Mouse (Mus musculus) midbrain, embryonic 14.5 days (tissue): Measurements from ENCODE around the gene Gm4707. TPM values are rescaled to one million over a fixed set of nuclear protein-coding genes. Genes with fewer than 3 reads are reported as not detected.

Experiments
- ATAC-seq: fragments of 200-750 bp; cut with Nextera tagmentation; 2 replicates; pipeline ENCODE4 v1.8.0; 2017; ENCODE audit warnings: moderate number of reproducible peaks, moderate library complexity; ENCODE audit not compliant: low FRiP score, low TSS enrichment
- DNase-seq: peaks from one replicate; pipeline ENCODE4 v3.0.0-alpha.2; 2015
- H3K27ac ChIP-seq: fragments of 300-500 bp; sonication (generic); replicated peaks from 2 replicates; pipeline ENCODE4 v1.5.1; 2014; ENCODE audit warnings: mild to moderate bottlenecking, low read depth, low read length, moderate library complexity
- H3K27me3 ChIP-seq: fragments of 300-500 bp; sonication (generic); 2 replicates; pipeline ENCODE4 v1.6.1; 2014; ENCODE audit warnings: low read length, control low read depth, mixed read lengths; ENCODE audit not compliant: control insufficient read depth, insufficient read depth
- H3K36me3 ChIP-seq: fragments of 300-500 bp; sonication (generic); 2 replicates; pipeline ENCODE4 v1.6.1; 2014; ENCODE audit warnings: low read length, control low read depth; ENCODE audit not compliant: control insufficient read depth, insufficient read depth
- H3K4me1 ChIP-seq: fragments of 300-500 bp; sonication (generic); 2 replicates; pipeline ENCODE4 v1.6.1; 2014; ENCODE audit warnings: mild to moderate bottlenecking, antibody characterized with exemption, low read length, control low read depth; ENCODE audit not compliant: control insufficient read depth, insufficient read depth
- H3K4me2 ChIP-seq: fragments of 300-500 bp; sonication (generic); 2 replicates; pipeline ENCODE4 v1.6.1; 2014; ENCODE audit warnings: mild to moderate bottlenecking, low read length, moderate library complexity
- H3K4me3 ChIP-seq: fragments of 300-500 bp; sonication (generic); replicated peaks from 2 replicates; pipeline ENCODE4 v1.5.1; 2014; ENCODE audit warnings: low read depth, low read length
- H3K9ac ChIP-seq: fragments of 300-500 bp; sonication (generic); replicated peaks from 2 replicates; pipeline ENCODE4 v1.6.1; 2014; ENCODE audit warnings: mild to moderate bottlenecking, low read length, moderate library complexity
- H3K9me3 ChIP-seq: fragments of 300-500 bp; sonication (generic); 2 replicates; pipeline ENCODE4 v1.6.1; 2016; ENCODE audit warnings: low read length, control low read depth, mixed read lengths; ENCODE audit not compliant: control insufficient read depth
- WGBS: fragments of 180-500 bp; shearing (Covaris S2); extraction: QIAGEN DNeasy Blood & Tissue Kit; methylation state at CpG from one replicate; pipeline ENCODE4 v1.1.7; 2014; 5-methylcytosine and 5-hydroxymethylcytosine counted together
- polyA plus RNA-seq: library from polyadenylated mRNA; unstranded; fragments of >200 nt; fragmentation: Nextera tagmentation; extraction: Ambion mirVana; gene quantifications from 2 replicates; pipeline ENCODE4 v1.2.1, GENCODE M21; 2014

Gene Gm4707
- polyA plus RNA-seq: 1.3 and 2.9 TPM in 2 replicates

DNA sequence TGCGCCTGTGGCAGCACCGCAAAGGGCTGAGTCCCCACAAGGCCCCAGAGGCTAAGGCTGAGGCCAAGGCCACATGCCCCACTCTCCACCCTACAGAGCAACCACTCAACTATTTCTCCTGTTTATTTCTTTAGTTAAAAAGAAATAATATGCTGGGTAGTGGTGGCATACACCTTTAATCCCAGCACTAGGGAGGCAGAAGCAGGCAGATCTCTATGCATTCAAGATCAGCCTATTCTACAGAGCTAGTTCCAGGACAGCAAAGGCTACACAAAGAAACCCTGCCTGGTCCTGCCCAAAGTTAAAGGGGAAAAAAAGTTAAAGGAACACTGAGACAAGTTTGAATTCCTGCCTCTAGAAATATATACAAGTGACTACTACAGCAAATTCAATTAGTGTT lies at the start of gene Gm4707:
Gene Gm4707 (minus strand): TSS at position 101 of the 400 bp plus-strand sequence.
- Histone ChIP-seq H3K9ac (no peak within 1 kb of the TSS), H3K4me2 (no peak within 1 kb of the TSS), H3K9me3 (no peaks in the 10 kb centered on the region), H3K4me3 (no peak within 1 kb of the TSS), H3K36me3 (peaks cover 27% of the 10 kb centered on the region), H3K4me1 (no peaks in the 10 kb centered on the region), H3K27ac (no peak within 1 kb of the TSS), H3K27me3 (no peaks in the 10 kb centered on the region)
- ATAC-seq (no peak), DNase-seq (no peak)
- WGBS: 94% methylated on average over 2 of the region's 2 CpGs

DNA sequence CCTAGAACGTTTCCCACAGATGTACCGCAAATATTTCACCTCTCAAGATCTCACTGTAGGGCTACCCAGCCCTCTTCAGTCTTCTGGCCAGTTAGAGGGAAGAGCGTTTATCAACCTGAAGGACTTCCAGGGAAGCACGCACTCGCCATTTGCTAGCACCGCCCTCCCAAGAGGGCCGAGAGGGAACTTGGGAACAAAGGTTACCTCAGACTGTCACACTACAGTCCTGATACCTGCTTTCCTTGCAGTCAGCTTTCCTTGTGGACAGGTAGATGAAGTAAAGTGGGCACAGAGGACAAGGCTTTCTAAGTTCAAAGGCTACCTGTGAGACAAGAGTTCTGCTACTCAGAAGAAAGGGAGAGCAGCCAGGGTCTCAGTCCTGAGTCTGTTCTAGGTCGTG lies 47.1 kb upstream of the Gm4707 start:
- Histone ChIP-seq H3K4me1 (no peaks in the 10 kb centered on the region), H3K4me3 (no peak overlapping the region), H3K4me2 (no peak overlapping the region), H3K27me3 (no peaks in the 10 kb centered on the region), H3K9ac (no peak overlapping the region), H3K27ac (no peak overlapping the region), H3K9me3 (no peaks in the 10 kb centered on the region), H3K36me3 (peaks cover 21% of the 10 kb centered on the region)
- DNase-seq (no peak), ATAC-seq (no peak)
- WGBS: 91% methylated on average over 8 of the region's 8 CpGs

- Histone ChIP-seq H3K4me3 (no peak overlapping the region), H3K4me2 (no peak overlapping the region), H3K27me3 (no peaks in the 10 kb centered on the region), H3K27ac (no peak overlapping the region), H3K9me3 (no peaks in the 10 kb centered on the region), H3K9ac (no peak overlapping the region), H3K36me3 (peaks cover 8% of the 10 kb centered on the region; the same call in 1 of the 2 replicates), H3K4me1 (no peaks in the 10 kb centered on the region)
- no peak for DNase-seq
- no peak for ATAC-seq
- WGBS: 93% methylated on average over 4 of the region's 4 CpGs
Measured at GRCm38 (mm10) chr17:71495784-71496183, 36.1 kb upstream of the Gm4707 start.

- Histone ChIP-seq H3K9me3 (no peaks in the 10 kb centered on the region), H3K27me3 (no peaks in the 10 kb centered on the region), H3K4me3 (no peak overlapping the region), H3K9ac (no peak overlapping the region), H3K4me2 (no peak overlapping the region), H3K4me1 (no peaks in the 10 kb centered on the region), H3K27ac (no peak overlapping the region), H3K36me3 (no peaks in the 10 kb centered on the region)
- DNase-seq (no peak), ATAC-seq (no peak)
- WGBS: 83% methylated on average over 4 of the region's 4 CpGs
Measured at GRCm38 (mm10) chr17:71491332-71491686, 31.6 kb upstream of the Gm4707 start.

GRCm38 (mm10) chr17:71490666-71491331 lies 31.1 kb upstream of the Gm4707 start:
- no peaks in the 10 kb centered on the region for H3K36me3 ChIP-seq
- whole genome bisulfite sequencing: 90% methylated on average over 9 of the region's 9 CpGs
- H3K4me3 ChIP-seq: no peak overlapping the region
- no peaks in the 10 kb centered on the region for H3K27me3 ChIP-seq
- no peaks in the 10 kb centered on the region for H3K4me1 ChIP-seq
- DNase-seq: no peak
- H3K27ac ChIP-seq: no peak overlapping the region
- H3K9ac ChIP-seq: no peak overlapping the region
- no peak overlapping the region for H3K4me2 ChIP-seq
- no peaks in the 10 kb centered on the region for H3K9me3 ChIP-seq
- no peak for ATAC-seq

GRCm38 (mm10) chr17:71489703-71490461 lies 30.2 kb upstream of the Gm4707 start:
- Histone ChIP-seq H3K4me2 (no peak overlapping the region), H3K9ac (no peak overlapping the region), H3K27ac (no peak overlapping the region), H3K4me3 (no peak overlapping the region), H3K27me3 (no peaks in the 10 kb centered on the region), H3K9me3 (no peaks in the 10 kb centered on the region), H3K4me1 (no peaks in the 10 kb centered on the region), H3K36me3 (no peaks in the 10 kb centered on the region)
- DNase-seq: no peak
- 83% methylated on average over 9 of the region's 9 CpGs for WGBS
- no peak for ATAC-seq

- WGBS: 64% methylated on average over 8 of the region's 8 CpGs
- H3K4me2 ChIP-seq: no peak overlapping the region
- ATAC-seq (no peak), DNase-seq (no peak)
- no peaks in the 10 kb centered on the region for H3K27me3 ChIP-seq
- H3K36me3 ChIP-seq: no peaks in the 10 kb centered on the region
- no peak overlapping the region for H3K4me3 ChIP-seq
- no peaks in the 10 kb centered on the region for H3K9me3 ChIP-seq
- H3K27ac ChIP-seq: no peak overlapping the region
- no peak overlapping the region for H3K9ac ChIP-seq
- no peaks in the 10 kb centered on the region for H3K4me1 ChIP-seq
Measured at GRCm38 (mm10) chr17:71486231-71486851, 26.6 kb upstream of the Gm4707 start.

- Histone ChIP-seq H3K4me1 (no peaks in the 10 kb centered on the region), H3K27me3 (no peaks in the 10 kb centered on the region), H3K4me3 (no peak overlapping the region), H3K36me3 (no peaks in the 10 kb centered on the region), H3K4me2 (no peak overlapping the region), H3K27ac (no peak overlapping the region), H3K9ac (no peak overlapping the region), H3K9me3 (no peaks in the 10 kb centered on the region)
- DNase-seq: no peak
- WGBS: 75% methylated on average over 12 of the region's 12 CpGs
- ATAC-seq: no peak
Measured at GRCm38 (mm10) chr17:71485791-71486230, 26.1 kb upstream of the Gm4707 start.
